Mouse (Mus musculus) bone marrow macrophage, adult 2 months (primary cell): Measurements from ENCODE around the gene Gm13288. TPM values are rescaled to one million over a fixed set of nuclear protein-coding genes. Genes with fewer than 3 reads are reported as not detected.
"Not testable (repeated sequence)": the region's sequence is repeated elsewhere in the genome, so short reads cannot be mapped to it uniquely, and the experiment has no call there.

ENCODE experiments used
- H3K27ac ChIP-seq: 2 replicates; pipeline ENCODE4 v1.5.1; 2012; ENCODE audit warnings: low read depth, low read length; ENCODE audit not compliant: insufficient read depth
- H3K4me1 ChIP-seq: 2 replicates; pipeline ENCODE4 v1.6.1; 2012; ENCODE audit warnings: low read length; ENCODE audit not compliant: control insufficient read depth, insufficient read depth
- H3K4me3 ChIP-seq: 2 replicates; pipeline ENCODE4 v1.5.1; 2012; ENCODE audit warnings: mild to moderate bottlenecking, low read length, moderate library complexity; ENCODE audit not compliant: insufficient read depth
- CTCF ChIP-seq: IDR thresholded peaks from 2 replicates; pipeline ENCODE4 v1.5.1; 2012; ENCODE audit warnings: low read depth, mild to moderate bottlenecking, low read length, moderate library complexity
- POLR2A ChIP-seq: IDR thresholded peaks from 2 replicates; pipeline ENCODE4 v1.6.1; 2012; ENCODE audit warnings: mild to moderate bottlenecking, low read depth, low read length, borderline replicate concordance
- polyA plus RNA-seq: library from polyadenylated mRNA; stranded (reverse); fragments of >200 nt; gene quantifications from 2 replicates; pipeline ENCODE4 v1.2.4, GENCODE M21; 2012; ENCODE audit not compliant: missing spikeins, insufficient read depth, insufficient read length

Gene Gm13288
- polyA plus RNA-seq, 1 experiment: not detected

DNA sequence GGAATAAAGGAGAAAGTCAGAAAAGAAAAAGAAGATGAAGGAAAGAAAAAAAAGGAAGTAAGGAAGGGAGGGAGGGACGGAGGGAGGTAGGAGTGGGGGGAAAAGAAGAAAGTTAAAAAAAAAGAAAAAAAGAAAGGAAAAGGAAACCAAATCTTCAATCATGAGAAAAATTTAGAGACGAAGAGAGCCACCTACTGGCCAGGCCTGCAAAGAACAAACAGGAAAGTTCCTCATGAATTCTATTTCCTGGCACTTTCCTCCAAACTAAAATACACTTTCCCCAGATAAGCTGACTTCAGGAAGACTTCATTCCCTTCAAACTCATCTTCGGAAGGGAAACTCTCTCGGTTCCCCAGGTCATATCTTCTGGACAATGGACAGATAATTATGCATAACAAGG is 25.2 kb downstream of the Gm13288 start:
- no peaks in the 10 kb centered on the region for H3K4me1 ChIP-seq
- TF ChIP-seq POLR2A: no peak
- no peak for TF ChIP-seq CTCF
- H3K27ac ChIP-seq: no peak overlapping the region
- H3K4me3 ChIP-seq: no peak overlapping the region

GRCm38 (mm10) chr4:88835225-88835624 is 29.9 kb downstream of the Gm13288 start, which contains the start of gene Ifna5:
Gene Ifna5, plus strand, starts transcription at chr4:88835525.
- not testable (repeated sequence) for H3K27ac ChIP-seq, H3K4me1 ChIP-seq, H3K4me3 ChIP-seq

GRCm38 (mm10) chr4:88838828-88839227 is 33.5 kb downstream of the Gm13288 start:
- no peaks in the 10 kb centered on the region for H3K4me1 ChIP-seq
- H3K4me3 ChIP-seq: no peak overlapping the region
- no peak for TF ChIP-seq CTCF
- no peak overlapping the region for H3K27ac ChIP-seq

- Histone ChIP-seq H3K27ac (no peak overlapping the region), H3K4me1 (no peaks in the 10 kb centered on the region), H3K4me3 (no peak overlapping the region)
- TF ChIP-seq POLR2A (no peak), CTCF (no peak)
These were observed 34.7 kb downstream of the Gm13288 start for GRCm38 (mm10) chr4:88840058-88840457.

GRCm38 (mm10) chr4:88841438-88841911 is 36.1 kb downstream of the Gm13288 start, which contains the start of gene Ifna4:
Gene Ifna4, plus strand, starts transcription at chr4:88841861.
- Histone ChIP-seq H3K27ac (no peak within 1 kb of the TSS), H3K4me3 (no peak within 1 kb of the TSS), H3K4me1 (no peaks in the 10 kb centered on the region)
- TF ChIP-seq POLR2A: no peak
- no peak for TF ChIP-seq CTCF

DNA sequence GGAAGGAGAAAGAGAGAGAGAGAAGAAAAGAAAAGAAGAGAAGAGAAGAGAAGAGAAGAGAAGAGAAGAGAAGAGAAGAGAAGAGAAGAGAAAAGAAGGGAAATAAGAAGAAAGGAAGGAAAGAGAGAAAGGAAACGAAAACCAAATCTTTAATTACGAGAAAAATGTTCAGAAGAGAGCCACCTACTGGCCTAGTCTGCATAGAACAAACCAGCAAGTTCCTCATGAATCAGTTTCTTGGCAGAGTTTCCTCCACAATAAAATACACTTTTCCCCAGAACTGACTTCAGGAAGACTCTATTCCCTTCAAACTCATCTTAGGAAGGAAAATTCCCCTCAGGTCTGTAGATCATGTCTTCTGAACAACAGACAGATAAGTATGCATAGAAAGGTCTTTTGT is 40.0 kb downstream of the Gm13288 start:
- TF ChIP-seq POLR2A (no peak), CTCF (no peak)
- Histone ChIP-seq H3K4me1 (no peaks in the 10 kb centered on the region), H3K4me3 (no peak overlapping the region), H3K27ac (no peak overlapping the region)

DNA sequence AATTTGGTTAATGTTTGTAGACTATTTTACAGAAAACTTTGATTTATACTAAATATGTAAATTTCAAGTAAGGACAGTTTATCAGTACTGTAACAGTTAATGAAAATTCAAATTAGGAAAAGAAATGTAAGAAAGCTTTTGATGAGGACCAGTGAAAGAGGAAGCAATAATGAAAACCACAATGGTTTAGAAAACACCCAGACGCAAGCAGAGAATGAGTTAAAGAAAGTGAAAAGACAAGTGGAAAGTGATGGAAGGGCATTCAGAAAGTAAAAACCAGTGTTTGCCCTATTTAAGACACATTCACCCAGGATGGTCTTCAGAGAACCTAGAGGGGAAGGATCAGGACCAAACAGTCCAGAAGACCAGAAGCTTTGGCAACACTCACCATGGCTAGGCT is 44.4 kb downstream of the Gm13288 start, which contains the start of gene Ifna1:
Gene Ifna1, plus strand, starts transcription at position 390 of the 400 bp plus-strand sequence.
- Histone ChIP-seq H3K4me3 (no peak within 1 kb of the TSS), H3K4me1 (no peaks in the 10 kb centered on the region), H3K27ac (no peak within 1 kb of the TSS)
- TF ChIP-seq CTCF: no peak
- no peak for TF ChIP-seq POLR2A

GRCm38 (mm10) chr4:88851026-88851763 is 45.9 kb downstream of the Gm13288 start:
- H3K4me3 ChIP-seq: no peak overlapping the region
- H3K4me1 ChIP-seq: no peaks in the 10 kb centered on the region
- TF ChIP-seq CTCF: no peak
- no peak for TF ChIP-seq POLR2A
- H3K27ac ChIP-seq: no peak overlapping the region

Other genes with a start within 250 kb of the Gm13288 start
- not detected in 2 replicates for gene Ifna15, start 247.3 kb upstream of the Gm13288 start, polyA plus RNA-seq
- gene Ifna14, start 233.7 kb upstream of the Gm13288 start, polyA plus RNA-seq: not detected in 2 replicates
- gene Ifna9, start 213.1 kb upstream of the Gm13288 start, polyA plus RNA-seq: not detected in 2 replicates
- gene Ifna12, start 202.2 kb upstream of the Gm13288 start, polyA plus RNA-seq: not detected in 2 replicates
- not detected in 2 replicates for gene C87499, start 171.1 kb upstream of the Gm13288 start, polyA plus RNA-seq
- not detected in 2 replicates for gene Ifna13, start 161.1 kb upstream of the Gm13288 start, polyA plus RNA-seq
- gene Ifna16, start 128.6 kb upstream of the Gm13288 start, polyA plus RNA-seq: not detected in 2 replicates
- not detected in 2 replicates for gene Ifna2, start 121.6 kb upstream of the Gm13288 start, polyA plus RNA-seq
- not detected in 2 replicates for gene Ifnab, start 114.2 kb upstream of the Gm13288 start, polyA plus RNA-seq
- not detected in 2 replicates for gene Gm26566, start 83.7 kb upstream of the Gm13288 start, polyA plus RNA-seq
- gene Klhl9, start 83.1 kb upstream of the Gm13288 start, polyA plus RNA-seq: 60.5 and 64.8 TPM in 2 replicates
- not detected in 2 replicates for gene Gm13271, start 50.7 kb upstream of the Gm13288 start, polyA plus RNA-seq
- not detected in 2 replicates for gene Gm13283, start 45.4 kb upstream of the Gm13288 start, polyA plus RNA-seq
- not detected in 2 replicates for gene Gm13290, start 31.7 kb upstream of the Gm13288 start, polyA plus RNA-seq
- not detected in 2 replicates for gene Gm13289, start 28.6 kb upstream of the Gm13288 start, polyA plus RNA-seq
- not detected in 2 replicates for gene Gm13272, start 25.7 kb upstream of the Gm13288 start, polyA plus RNA-seq
- gene Ifnz, start 23.4 kb upstream of the Gm13288 start, polyA plus RNA-seq: not detected in 2 replicates
- not detected in 2 replicates for gene Gm13276, start 19.8 kb upstream of the Gm13288 start, polyA plus RNA-seq
- gene Gm13277, start 16.9 kb upstream of the Gm13288 start, polyA plus RNA-seq: not detected in 2 replicates
- not detected in 2 replicates for gene Gm13278, start 14.0 kb upstream of the Gm13288 start, polyA plus RNA-seq
- gene Gm13275, start 11.0 kb upstream of the Gm13288 start, polyA plus RNA-seq: not detected in 2 replicates
- gene Gm13279, start 8.1 kb upstream of the Gm13288 start, polyA plus RNA-seq: not detected in 2 replicates
- not detected in 2 replicates for gene Gm13285, start 5.9 kb upstream of the Gm13288 start, polyA plus RNA-seq
- gene Gm13287, start 2.3 kb upstream of the Gm13288 start, polyA plus RNA-seq: not detected in 2 replicates
- gene Ifna7, start 10.7 kb downstream of the Gm13288 start, polyA plus RNA-seq: not detected in 2 replicates
- not detected in 2 replicates for gene Ifna11, start 14.4 kb downstream of the Gm13288 start, polyA plus RNA-seq
- gene Ifna6, start 21.9 kb downstream of the Gm13288 start, polyA plus RNA-seq: not detected in 2 replicates
- not detected in 2 replicates for gene Ifna5, start 30.0 kb downstream of the Gm13288 start, polyA plus RNA-seq
- gene Ifna4, start 36.3 kb downstream of the Gm13288 start, polyA plus RNA-seq: not detected in 2 replicates
- not detected in 2 replicates for gene Ifna1, start 44.6 kb downstream of the Gm13288 start, polyA plus RNA-seq
- not detected in 2 replicates for gene Ifne, start 74.7 kb downstream of the Gm13288 start, polyA plus RNA-seq